Mouse (Mus musculus) neural tube, embryonic 14.5 days (tissue): ENCODE data around the gene Trp53bp1. TPM values are rescaled to one million over a fixed set of nuclear protein-coding genes. Genes with fewer than 3 reads are reported as not detected.

ENCODE experiments used
- ATAC-seq: fragments of 200-750 bp; cut with Nextera tagmentation; 2 replicates; pipeline ENCODE4 v1.8.0; 2017; ENCODE audit warnings: low read depth, mild to moderate bottlenecking, moderate TSS enrichment, moderate library complexity
- H3K27ac ChIP-seq: fragments of 300-500 bp; sonication (generic); 2 replicates; pipeline ENCODE4 v1.5.1; 2014; ENCODE audit warnings: low read depth, mild to moderate bottlenecking, control low read depth, low read length, moderate library complexity, mixed read lengths
- H3K27me3 ChIP-seq: fragments of 300-500 bp; sonication (generic); 2 replicates; pipeline ENCODE4 v1.6.1; 2014; ENCODE audit warnings: low read length; ENCODE audit not compliant: control insufficient read depth, insufficient read depth
- H3K36me3 ChIP-seq: fragments of 300-500 bp; sonication (generic); 2 replicates; pipeline ENCODE4 v1.6.1; 2014; ENCODE audit warnings: low read length, mixed read lengths; ENCODE audit not compliant: control insufficient read depth, insufficient read depth
- H3K4me1 ChIP-seq: fragments of 300-500 bp; sonication (generic); 2 replicates; pipeline ENCODE4 v1.6.1; 2014; ENCODE audit warnings: low read length; ENCODE audit not compliant: control insufficient read depth, insufficient read depth
- H3K4me2 ChIP-seq: fragments of 300-500 bp; sonication (generic); 2 replicates; pipeline ENCODE4 v1.6.1; 2014; ENCODE audit warnings: mild to moderate bottlenecking, low read depth, low read length, control low read depth
- H3K4me3 ChIP-seq: fragments of 300-500 bp; sonication (generic); 2 replicates; pipeline ENCODE4 v1.5.1; 2014; ENCODE audit warnings: low read depth, low read length, control low read depth, mixed read lengths
- H3K9ac ChIP-seq: fragments of 300-500 bp; sonication (generic); replicated peaks from 2 replicates; pipeline ENCODE4 v1.6.1; 2014; ENCODE audit warnings: low read depth, mild to moderate bottlenecking, control low read depth, low read length, mixed read lengths
- H3K9me3 ChIP-seq: fragments of 300-500 bp; sonication (generic); 2 replicates; pipeline ENCODE4 v1.6.1; 2016; ENCODE audit warnings: low read length; ENCODE audit not compliant: control insufficient read depth
- WGBS: fragments of 180-500 bp; shearing (Covaris S2); extraction: QIAGEN DNeasy Blood & Tissue Kit; methylation state at CpG from one replicate; pipeline ENCODE4 v1.1.7; 2014; 5-methylcytosine and 5-hydroxymethylcytosine counted together
- polyA plus RNA-seq: library from polyadenylated mRNA; unstranded; fragments of >200 nt; fragmentation: Nextera tagmentation; extraction: Ambion mirVana; gene quantifications from 2 replicates; pipeline ENCODE4 v1.2.1, GENCODE M21; 2014

Trp53bp1 gene
- polyA plus RNA-seq, 1 experiment from 2014 or later, result 185 TPM

GRCm38 (mm10) chr2:121219994-121220393 lies 51.2 kb downstream of the Trp53bp1 start:
- Histone ChIP-seq H3K9ac (no peak overlapping the region), H3K36me3 (peaks cover 59% of the 10 kb centered on the region), H3K27ac (no peak overlapping the region), H3K9me3 (no peaks in the 10 kb centered on the region), H3K4me3 (no peak overlapping the region), H3K27me3 (no peaks in the 10 kb centered on the region), H3K4me2 (no peak overlapping the region), H3K4me1 (no peaks in the 10 kb centered on the region)
- ATAC-seq, result no peak

- Histone ChIP-seq H3K27ac (no peak overlapping the region), H3K27me3 (no peaks in the 10 kb centered on the region), H3K4me1 (no peaks in the 10 kb centered on the region), H3K4me3 (no peak overlapping the region), H3K36me3 (peaks cover 65% of the 10 kb centered on the region), H3K4me2 (no peak overlapping the region), H3K9ac (no peak overlapping the region), H3K9me3 (no peaks in the 10 kb centered on the region)
- ATAC-seq, result no peak
These were observed 52.0 kb downstream of the Trp53bp1 start for GRCm38 (mm10) chr2:121219177-121219576.

- Histone ChIP-seq H3K4me1 (no peaks in the 10 kb centered on the region), H3K36me3 (peaks cover 58% of the 10 kb centered on the region), H3K27ac (no peak overlapping the region)
These were observed 56.7 kb downstream of the Trp53bp1 start for GRCm38 (mm10) chr2:121214491-121214890.

GRCm38 (mm10) chr2:121206541-121206940 lies 64.7 kb downstream of the Trp53bp1 start:
- Histone ChIP-seq H3K27ac (no peak overlapping the region), H3K9ac (no peak overlapping the region), H3K36me3 (peaks cover 90% of the 10 kb centered on the region), H3K4me1 (no peaks in the 10 kb centered on the region), H3K4me2 (no peak overlapping the region), H3K27me3 (no peaks in the 10 kb centered on the region), H3K4me3 (no peak overlapping the region), H3K9me3 (no peaks in the 10 kb centered on the region)
- ATAC-seq, result no peak
- 92% methylated on average over 3 of the region's 3 CpGs for WGBS

More at GRCm38 (mm10) chr2:121214491-121214890, 56.7 kb downstream of the Trp53bp1 start:
- Histone ChIP-seq H3K9ac (no peak overlapping the region), H3K4me2 (no peak overlapping the region), H3K9me3 (no peaks in the 10 kb centered on the region), H3K27me3 (no peaks in the 10 kb centered on the region), H3K4me3 (no peak overlapping the region)
- no peak for ATAC-seq
- 95% methylated on average over 3 of the region's 3 CpGs for WGBS

- Histone ChIP-seq H3K4me2 (no peak overlapping the region), H3K4me1 (no peaks in the 10 kb centered on the region), H3K27ac (no peak overlapping the region), H3K4me3 (no peak overlapping the region), H3K9me3 (no peaks in the 10 kb centered on the region), H3K36me3 (peaks cover 92% of the 10 kb centered on the region), H3K9ac (no peak overlapping the region), H3K27me3 (no peaks in the 10 kb centered on the region)
- 95% methylated on average over 17 of the region's 17 CpGs for WGBS
- ATAC-seq, result no peak
These were observed 66.9 kb downstream of the Trp53bp1 start for GRCm38 (mm10) chr2:121204276-121204675.

GRCm38 (mm10) chr2:121195466-121195865 lies 75.7 kb downstream of the Trp53bp1 start:
- Histone ChIP-seq H3K9ac (no peak overlapping the region), H3K4me3 (no peak overlapping the region), H3K4me2 (no peak overlapping the region), H3K9me3 (no peaks in the 10 kb centered on the region), H3K27ac (no peak overlapping the region), H3K36me3 (peaks cover 92% of the 10 kb centered on the region), H3K4me1 (no peaks in the 10 kb centered on the region), H3K27me3 (no peaks in the 10 kb centered on the region)
- WGBS, result 96% methylated on average over 9 of the region's 9 CpGs
- ATAC-seq, result no peak

- no peak for ATAC-seq
- Histone ChIP-seq H3K4me1 (no peaks in the 10 kb centered on the region), H3K36me3 (peaks cover 72% of the 10 kb centered on the region), H3K9me3 (no peaks in the 10 kb centered on the region), H3K9ac (no peak overlapping the region), H3K4me2 (no peak overlapping the region), H3K4me3 (no peak overlapping the region), H3K27ac (no peak overlapping the region), H3K27me3 (no peaks in the 10 kb centered on the region)
- WGBS, result 81% methylated on average over 1 of the region's 1 CpGs
These were observed 82.7 kb downstream of the Trp53bp1 start for GRCm38 (mm10) chr2:121188530-121188929.

- H3K4me1 ChIP-seq, result no peaks in the 10 kb centered on the region
- no peak overlapping the region for H3K4me2 ChIP-seq
- H3K27ac ChIP-seq, result no peak overlapping the region
- no peak for ATAC-seq
- peaks cover 54% of the 10 kb centered on the region for H3K36me3 ChIP-seq
- no peak overlapping the region for H3K4me3 ChIP-seq
- no peaks in the 10 kb centered on the region for H3K27me3 ChIP-seq
- no peak overlapping the region for H3K9ac ChIP-seq
- H3K9me3 ChIP-seq, result no peaks in the 10 kb centered on the region
- 97% methylated on average over 7 of the region's 7 CpGs for WGBS
These were observed 87.1 kb downstream of the Trp53bp1 start for GRCm38 (mm10) chr2:121184142-121184541.

- peaks cover 47% of the 10 kb centered on the region for H3K36me3 ChIP-seq
- no peak overlapping the region for H3K4me3 ChIP-seq
- no peak overlapping the region for H3K9ac ChIP-seq
- no peaks in the 10 kb centered on the region for H3K27me3 ChIP-seq
- no peak overlapping the region for H3K4me2 ChIP-seq
- ATAC-seq, result no peak
- H3K4me1 ChIP-seq, result no peaks in the 10 kb centered on the region
- no peaks in the 10 kb centered on the region for H3K9me3 ChIP-seq
- no peak overlapping the region for H3K27ac ChIP-seq
- 94% methylated on average over 5 of the region's 5 CpGs for WGBS
These were observed 87.8 kb downstream of the Trp53bp1 start for GRCm38 (mm10) chr2:121183431-121183830.
